Mouse (Mus musculus) CD4-positive, CD25-positive, alpha-beta regulatory T cell, adult 4 months (primary cell): ENCODE measurements around the gene Polr3h. TPM values are rescaled to one million over a fixed set of nuclear protein-coding genes. Genes with fewer than 3 reads are reported as not detected.
"Not testable (repeated sequence)": the region's sequence is repeated elsewhere in the genome, so short reads cannot be mapped to it uniquely, and the experiment has no call there.

ENCODE experiments used
- ATAC-seq: one replicate; pipeline ENCODE4 v1.8.0; 2017
- polyA plus RNA-seq, 2 experiments: library from polyadenylated mRNA; unstranded; fragments of 100-300 nt; shearing (Covaris generic); gene quantifications; one replicate each; pipeline ENCODE4 v1.2.1; 2017

Polr3h gene
- 10 to 100 TPM; 22.0 to 26.3 TPM for polyA plus RNA-seq

DNA sequence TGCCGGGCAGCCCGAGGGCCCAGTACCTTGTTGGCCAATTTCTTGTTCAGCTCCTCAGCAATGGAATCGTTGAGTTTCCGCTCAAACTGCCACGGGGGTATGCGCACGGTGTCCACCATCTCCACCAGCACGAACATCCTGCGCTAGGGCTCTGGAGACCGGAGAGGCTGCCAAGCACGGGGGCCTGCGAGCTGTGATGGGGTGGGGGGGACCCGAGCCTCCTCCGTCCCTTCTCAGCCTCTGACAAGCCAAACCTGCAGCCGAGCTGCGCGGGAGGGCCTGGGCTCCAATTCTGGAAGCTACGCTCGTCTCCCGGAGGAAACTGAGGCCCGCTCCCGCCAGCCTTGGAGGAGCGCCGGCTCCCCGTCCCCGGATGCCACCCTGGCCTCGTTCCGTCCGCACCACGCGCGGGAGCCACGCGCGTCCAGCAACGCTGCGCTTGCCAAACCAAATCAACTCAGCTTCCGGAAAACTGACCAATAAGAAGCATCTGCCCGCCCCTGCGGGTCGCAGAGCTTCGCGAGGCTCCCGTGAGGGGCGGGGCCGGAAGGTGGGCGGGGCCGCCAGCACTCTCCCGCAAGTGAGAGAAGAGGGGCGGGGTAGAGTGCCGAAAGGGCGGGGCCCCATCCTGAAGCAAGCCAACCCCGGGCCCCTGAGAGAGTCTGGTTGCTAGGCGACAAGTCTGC, at the start of gene Polr3h:
Polr3h (minus strand) TSS at position 481 of the 686 bp plus-strand sequence.
- ATAC-seq = peak; percentile 90

DNA sequence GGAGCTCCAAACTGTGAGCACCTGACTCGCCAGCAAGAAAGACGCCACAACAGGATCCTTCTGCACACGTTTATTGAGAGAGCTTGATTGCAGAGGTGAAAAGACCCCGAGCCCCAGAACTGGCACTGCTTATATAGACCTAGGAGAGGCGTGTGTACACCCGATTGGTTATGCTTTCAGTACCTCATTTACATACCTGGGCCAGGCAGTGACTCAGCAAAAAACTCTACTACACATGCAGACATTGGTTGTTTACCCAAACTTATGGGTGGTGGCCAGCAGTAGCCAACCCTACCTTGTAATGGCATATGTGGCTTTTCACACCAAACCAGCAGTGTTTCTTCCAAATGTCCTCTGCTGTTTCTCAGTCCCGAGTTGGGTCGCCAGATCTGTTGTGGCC, 49.1 kb upstream of the Polr3h start:
- not testable (repeated sequence) for ATAC-seq

DNA sequence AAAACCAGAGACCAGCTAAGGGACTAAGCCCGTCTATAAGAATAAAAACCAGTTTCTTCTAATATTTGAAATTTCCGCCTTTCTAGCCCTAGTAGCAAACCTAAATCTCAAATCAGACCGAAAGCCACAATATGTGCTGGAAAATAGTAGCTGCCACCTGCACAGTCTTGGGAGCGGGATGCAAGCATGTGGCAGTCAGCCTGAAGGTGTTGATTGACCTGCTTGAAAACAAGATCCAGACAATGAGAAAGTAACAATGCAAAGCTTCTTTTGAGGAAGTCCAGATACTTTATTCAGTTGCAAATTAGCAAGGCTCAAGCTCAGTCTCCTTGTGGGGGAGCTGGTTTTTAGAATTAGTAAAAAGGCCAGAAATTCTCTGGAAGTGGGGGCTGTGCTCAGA, 44.5 kb upstream of the Polr3h start:
- not testable (repeated sequence) for ATAC-seq

DNA sequence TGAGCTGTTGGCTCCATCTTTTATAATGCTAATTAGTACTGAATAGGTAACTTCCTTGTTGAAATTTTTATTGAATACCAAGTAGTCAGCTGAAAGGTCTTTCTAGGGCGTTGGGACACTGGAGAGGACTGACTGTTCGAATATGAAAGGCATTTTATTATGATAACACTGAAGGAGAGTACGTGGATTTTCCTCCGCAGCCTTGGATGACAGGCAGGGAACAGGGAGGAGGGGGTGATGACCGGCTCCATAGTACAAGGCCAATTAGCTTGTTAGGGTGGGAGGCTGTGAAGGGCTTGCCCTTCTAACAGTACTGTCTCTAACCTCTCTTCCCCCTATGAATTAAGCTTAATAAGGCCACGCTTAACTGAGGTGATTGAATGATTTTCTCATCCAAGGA, 43.6 kb upstream of the Polr3h start:
- not testable (repeated sequence) for ATAC-seq

DNA sequence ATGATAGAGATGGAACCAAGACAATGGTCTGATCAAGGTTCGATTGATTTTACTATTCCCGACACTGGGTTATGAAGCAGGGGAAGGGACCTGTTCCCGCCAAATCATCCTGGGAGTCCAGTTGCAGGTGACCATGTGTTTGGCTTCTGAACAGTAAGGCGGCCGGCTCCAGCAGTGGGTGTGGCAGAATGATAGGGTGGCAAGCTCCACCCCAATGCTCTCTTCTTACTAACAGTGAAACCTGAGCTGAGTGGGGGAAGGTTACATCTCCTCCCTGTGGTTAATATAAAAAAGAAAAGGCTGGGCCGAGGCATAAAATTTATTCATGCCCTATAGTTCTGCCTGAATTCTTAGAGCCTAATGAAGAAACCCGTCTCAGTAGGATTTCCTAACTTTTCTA, 43.1 kb upstream of the Polr3h start:
- no peak for ATAC-seq

DNA sequence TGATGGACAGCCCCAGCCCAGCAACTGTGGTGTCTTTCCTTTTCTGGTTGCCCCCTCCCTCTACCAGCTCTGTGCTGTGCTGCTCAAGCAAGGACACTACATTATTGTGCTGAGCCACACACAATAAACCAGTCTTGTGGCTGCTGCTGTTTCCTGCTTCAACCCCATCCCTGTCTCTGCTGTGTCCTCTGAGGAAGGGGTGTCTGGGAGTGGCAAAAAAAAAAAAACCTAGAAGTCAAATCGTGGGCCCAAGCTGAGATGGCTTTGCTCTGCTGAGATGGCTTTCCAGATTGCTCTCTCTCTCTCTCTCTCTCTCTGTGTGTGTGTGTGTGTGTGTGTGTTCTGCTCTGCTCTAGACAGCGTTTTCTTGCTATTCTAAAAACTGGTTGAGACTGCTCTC, 42.4 kb upstream of the Polr3h start:
- no peak for ATAC-seq

DNA sequence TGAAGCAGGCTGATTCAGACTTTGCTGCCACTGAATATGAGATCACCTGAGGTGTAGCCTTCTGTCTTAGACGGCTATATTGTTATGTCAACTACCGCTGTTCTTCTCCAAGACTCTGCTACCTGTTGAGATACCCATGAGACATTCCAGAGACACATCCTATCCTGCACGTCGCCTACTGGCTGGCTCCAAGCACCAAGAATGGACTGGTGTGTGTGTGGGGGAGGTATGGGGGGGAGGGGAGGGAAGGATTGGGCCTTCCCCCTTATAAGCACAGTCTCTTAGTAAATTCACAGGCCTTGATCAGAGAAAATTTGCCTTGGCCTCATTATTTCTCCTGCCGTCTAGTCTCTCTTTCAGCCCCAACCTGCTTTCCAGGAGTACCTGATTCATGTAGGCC, 41.8 kb upstream of the Polr3h start:
- ATAC-seq = no peak

DNA sequence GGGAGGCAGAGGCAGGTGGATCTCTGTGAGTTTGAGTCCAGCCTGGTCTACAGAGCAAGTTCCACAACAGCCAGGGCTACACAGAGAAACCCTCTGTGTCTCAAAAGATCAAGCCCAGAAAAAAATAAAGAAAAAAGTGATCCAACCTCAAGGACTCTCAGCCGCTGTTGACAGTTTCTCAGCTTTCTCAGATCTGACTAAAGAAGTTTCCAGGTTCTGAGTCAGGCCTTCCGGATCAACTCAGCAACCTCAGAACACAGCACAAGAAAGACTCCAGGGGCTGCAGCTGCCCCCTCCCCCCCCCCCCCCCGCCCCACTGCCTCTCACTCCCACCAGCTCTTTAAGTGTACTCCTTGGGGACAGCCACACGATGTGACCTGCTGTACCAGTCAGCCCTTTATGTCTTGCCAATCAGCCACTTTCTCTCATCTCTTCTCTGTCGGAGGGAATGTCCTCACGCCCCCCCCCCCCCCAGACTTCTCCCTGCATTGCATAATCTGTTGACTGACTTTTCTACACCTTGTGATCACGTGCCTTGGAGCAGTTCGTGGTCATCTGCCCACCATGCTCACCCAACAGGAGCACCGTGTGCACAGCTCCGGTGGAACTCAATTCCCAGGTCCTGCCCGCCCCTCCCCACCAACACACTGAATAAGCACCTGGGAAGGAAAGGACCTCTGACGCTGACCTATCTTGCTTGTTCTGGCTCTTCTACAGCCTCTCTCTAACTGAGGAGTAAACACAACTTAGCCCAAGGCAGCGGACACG, 40.2 kb upstream of the Polr3h start:
- ATAC-seq = no peak

DNA sequence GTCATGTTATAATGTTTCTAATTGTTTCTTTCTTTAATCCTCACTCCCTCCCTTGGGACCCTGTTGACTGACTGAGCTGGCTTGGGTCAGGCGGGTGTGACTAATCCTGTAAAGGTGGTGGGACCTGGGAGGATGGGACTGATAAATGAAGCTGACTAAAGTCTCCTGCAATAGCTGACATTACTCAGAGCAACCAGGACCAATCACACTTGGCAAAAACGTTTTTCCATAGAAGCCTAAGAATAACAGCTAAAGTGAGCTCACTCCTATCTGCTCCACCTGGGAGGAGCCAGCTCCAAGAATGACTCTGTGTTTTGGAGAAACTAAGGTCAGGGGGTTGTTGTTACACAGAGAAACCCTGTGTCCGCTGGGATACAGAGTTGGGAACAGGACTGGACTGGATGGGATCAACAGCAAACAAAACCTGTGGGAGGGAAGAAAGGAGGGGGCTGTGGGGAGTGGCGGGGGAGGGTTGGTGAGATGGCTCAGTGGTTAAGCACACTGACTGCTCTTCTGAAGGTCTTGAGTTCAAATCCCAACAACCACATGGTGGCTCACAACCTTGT, 39.0 kb upstream of the Polr3h start:
- no peak for ATAC-seq

DNA sequence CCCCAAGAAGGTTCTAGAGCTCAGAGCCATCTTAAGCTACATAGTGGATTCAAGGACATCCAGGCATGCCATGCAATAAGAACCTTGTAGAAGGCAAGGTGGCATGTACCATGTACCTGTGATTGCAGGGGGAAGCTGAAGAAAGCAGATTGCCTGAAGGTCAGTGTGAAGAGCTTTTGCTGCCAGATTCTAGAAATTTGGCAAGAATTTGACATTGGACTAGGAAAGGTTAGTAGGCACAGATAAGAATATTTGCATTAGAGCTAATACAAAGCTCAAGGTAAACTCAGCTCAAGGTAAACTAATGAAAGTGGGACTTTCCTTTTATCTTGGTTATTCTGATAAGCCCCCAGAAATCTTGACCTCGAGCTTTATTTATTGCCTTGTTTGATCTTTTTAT, 38.2 kb upstream of the Polr3h start:
- no peak for ATAC-seq

DNA sequence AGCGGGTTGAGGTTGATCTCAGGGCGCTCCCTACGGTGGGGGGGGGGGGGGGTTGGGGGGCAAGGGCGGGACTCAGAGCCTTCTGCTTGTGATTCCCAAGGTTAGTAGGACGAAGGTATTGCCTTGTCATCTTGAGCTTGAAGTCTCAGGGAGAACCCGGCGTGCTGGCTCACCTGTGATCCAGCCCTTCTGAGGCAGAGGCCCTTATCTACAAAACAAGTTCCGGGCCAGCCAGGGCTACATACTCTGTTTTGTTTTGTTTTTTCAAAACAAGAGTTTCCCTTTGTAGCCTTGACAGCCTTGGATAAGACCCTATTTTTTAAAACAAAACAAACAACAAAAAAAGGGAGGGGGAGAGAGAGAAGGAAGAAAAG, 35.0 kb upstream of the Polr3h start:
- ATAC-seq = no peak

DNA sequence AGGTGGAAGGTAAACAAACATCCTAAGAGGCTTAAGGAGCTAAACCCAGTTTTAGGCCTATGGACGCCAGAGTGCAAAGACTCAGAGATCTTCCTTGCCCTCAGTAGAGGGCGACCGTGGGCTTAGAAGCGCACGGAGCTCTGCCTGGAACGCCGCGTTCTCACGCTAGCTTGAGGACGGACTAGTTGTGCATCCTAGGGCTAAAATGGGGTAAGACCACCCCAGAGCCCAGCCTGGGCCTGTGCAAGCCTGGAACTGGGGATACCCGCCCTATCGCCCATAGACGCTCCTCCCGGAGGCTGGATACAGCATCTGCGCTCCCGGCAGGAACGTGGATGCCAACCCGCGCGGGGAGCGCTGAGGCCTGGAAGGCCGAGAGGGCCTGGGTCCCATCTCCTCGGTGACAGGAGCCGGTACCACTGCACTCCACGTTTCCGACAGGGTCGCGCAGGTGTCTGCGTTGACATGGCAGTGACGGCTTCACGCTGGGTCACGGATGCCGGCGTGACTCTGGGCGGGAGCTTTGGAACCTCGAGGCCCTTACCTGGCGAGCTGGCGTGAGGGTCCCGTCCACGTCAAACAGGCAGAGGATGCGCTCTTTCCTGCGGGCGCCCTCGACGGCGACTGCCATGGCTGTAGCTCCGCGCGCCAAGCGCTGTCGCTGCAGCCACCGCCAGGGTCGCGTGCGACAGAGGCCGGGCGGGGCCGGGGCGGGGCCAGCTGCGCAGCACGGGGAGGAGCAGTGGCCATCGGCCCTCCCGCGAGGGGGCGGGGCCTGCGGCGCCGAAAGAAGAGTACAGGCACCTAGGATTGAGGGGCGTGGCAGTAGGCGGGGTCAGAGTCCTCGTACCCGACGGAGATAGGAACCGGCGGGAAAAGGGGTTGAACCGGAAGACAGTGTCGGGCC, 34.4 kb upstream of the Polr3h start, which contains the start of gene Pmm1:
Pmm1 (minus strand) TSS at position 760 of the 907 bp plus-strand sequence.
- ATAC-seq = peak; percentile 95

DNA sequence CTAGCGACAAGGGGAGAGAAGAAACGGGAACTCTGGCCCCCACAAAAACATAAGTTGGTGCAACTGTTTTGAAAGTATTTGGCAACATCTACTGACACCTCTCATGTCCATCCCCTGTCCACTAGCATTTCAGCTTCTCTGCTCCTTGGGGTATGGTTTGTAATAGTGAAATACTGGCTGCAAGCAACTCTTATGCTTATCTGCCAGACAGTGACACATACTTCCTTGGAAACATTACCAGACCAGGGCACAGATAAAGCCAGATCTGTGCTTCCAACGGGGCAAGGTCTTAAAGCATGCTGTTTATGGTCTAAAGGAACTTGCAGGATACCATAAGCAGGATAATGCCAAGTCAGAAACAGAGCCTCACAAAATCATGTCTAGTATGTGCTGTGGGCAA, 32.9 kb upstream of the Polr3h start:
- ATAC-seq = no peak

DNA sequence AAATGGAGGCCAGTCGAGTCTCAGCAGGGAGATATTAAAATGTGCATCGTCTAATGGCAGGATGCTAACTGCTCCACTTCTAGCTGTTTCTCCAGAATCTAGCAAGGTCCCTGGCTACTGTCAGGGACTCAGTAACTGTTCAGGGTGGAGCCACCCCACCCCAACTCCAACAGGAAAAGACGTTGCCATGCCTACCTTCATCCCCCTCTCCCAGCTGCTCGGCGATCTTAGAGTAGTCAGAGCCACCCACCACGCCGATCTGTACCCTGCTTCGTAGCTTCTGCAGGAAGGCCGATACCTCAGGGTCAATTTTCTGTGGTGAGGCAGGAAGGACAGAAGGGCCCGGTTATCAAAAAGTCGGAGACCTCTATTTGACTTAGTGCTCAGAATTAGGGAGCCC, 31.6 kb upstream of the Polr3h start:
- no peak for ATAC-seq

DNA sequence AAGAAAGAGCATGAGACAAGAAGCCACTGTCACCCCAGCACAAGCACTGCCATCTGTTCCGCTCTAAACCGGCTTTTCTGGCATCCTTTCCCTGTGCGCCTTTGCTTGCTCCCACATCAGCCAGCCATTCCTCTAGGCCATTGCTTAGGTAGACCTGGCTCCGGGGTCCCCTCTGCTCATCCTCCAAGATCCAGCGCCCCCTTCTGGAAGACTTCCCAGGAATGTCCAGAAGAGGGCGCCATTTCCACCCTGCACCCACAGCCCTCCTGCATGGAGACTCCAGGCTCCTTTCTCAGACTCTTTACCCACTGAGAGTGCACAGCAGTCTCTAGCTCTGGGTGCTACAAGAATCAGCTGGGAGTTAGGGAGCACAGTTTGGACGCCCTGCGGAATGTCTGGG, 30.4 kb upstream of the Polr3h start:
- no peak for ATAC-seq

DNA sequence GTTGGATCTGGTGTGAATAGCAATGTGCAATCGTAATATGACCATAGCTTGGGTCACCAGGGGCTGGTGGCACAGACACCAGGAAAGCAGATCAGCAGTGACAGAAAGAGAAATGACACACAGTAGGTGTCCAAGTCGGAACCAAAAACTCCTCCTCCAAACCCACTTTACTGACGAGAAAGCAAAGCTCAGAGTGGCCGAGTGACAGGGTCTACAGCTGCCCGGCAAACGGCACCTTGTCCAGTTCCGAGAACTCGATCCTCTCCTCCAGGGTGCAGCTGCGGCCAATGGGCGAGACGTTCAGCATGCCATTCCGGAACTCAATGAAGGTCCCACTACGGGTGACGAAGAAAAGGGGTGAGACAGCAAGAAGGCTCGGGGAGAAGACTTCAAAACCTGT, 29.4 kb upstream of the Polr3h start:
- ATAC-seq = no peak

DNA sequence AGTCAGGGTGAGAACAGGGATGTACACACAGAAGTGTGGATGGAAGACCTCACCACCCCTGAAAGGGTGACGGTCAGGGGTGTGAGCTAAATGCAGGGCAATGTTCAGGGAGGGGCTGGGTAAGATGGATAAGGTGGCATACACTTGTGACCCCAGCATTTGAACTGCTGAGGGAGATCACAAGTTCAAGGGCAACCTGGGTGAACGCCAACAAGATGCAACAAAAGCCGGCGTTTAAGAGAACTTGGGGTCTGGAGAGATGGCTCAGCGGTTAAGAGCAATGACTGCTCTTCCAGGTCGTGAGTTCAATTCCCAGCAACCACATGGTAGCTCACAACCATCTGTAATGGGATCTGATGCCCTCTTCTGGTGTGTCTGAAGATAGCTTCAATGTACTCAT, 28.7 kb upstream of the Polr3h start:
- no peak for ATAC-seq

DNA sequence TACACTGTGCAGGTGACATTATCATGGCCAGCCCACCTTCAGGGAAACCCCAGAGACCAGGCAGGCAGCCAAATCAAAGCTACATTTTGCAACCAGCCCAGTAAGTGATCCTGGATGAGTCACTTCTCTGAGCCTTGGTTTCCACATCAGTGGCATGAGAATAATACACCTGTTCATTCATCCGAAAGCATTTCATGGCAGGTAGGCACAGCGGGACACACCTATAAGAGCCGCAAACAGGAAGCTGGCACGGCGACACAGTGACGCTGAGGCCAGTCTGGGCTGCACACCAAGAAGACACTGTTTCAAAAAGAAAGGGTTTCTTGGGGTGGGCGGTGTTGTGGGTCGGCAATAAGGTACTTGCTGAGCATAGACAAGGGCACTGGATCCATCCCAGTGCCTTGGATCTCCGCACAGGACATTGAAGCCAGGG, 28.1 kb upstream of the Polr3h start:
- ATAC-seq = no peak

DNA sequence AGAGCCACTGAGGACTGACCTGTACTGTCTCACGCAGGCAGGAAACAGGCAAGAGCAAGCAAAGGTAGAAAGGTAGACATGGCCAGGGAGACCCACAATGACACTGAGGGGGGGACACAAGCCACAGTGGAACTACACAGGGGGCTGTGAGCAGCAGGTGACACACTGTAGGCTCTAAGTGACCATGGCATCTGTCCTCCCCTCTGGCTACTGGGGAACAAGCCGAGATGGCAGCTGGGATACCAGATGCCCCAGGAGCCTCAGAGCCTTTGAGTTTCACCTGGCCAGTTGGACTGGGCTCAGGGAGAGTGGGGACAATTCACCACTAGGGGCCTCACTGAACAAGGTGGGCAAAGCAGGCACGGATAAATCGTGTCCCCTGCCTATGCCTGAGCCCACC, 26.3 kb upstream of the Polr3h start:
- ATAC-seq = no peak

DNA sequence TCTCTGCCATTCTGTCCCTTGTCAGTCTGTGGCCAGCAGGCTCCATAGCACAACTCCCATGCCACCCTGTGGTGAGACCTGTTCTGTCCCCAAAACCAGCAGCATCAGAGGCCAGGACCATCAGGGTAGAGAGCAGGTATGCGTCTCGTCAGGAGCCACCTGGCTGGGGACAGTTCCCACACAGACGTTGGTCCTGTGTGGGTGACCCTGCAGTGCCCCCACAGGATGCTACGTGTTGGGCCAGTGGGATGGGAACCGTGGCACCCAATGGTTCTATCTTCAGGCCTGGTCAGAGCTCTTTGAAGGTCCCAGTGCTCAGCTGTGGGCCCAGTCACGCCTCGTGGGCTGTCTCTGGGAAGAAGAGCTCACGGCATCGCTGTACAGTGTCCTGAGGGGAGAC, 25.1 kb upstream of the Polr3h start:
- no peak for ATAC-seq

DNA sequence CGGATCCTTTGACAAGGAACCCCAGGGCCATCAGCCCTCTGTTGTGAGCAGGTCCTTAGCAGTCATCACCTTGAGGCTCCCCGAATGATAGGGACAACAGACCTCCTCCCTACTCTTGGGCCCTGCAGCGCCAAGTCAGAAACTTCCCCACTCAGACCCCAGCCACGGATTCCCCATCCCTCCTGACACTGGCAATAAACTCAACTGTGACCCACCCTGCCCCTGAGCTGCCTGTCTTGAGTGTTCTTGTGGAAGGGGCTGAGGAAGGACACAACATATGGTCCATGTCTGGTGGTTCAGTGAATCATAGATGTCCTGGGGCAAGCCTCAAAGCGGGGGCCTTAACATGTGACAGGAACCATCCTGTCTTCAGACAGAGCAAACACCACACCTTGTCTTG, 24.7 kb upstream of the Polr3h start:
- ATAC-seq = no peak

DNA sequence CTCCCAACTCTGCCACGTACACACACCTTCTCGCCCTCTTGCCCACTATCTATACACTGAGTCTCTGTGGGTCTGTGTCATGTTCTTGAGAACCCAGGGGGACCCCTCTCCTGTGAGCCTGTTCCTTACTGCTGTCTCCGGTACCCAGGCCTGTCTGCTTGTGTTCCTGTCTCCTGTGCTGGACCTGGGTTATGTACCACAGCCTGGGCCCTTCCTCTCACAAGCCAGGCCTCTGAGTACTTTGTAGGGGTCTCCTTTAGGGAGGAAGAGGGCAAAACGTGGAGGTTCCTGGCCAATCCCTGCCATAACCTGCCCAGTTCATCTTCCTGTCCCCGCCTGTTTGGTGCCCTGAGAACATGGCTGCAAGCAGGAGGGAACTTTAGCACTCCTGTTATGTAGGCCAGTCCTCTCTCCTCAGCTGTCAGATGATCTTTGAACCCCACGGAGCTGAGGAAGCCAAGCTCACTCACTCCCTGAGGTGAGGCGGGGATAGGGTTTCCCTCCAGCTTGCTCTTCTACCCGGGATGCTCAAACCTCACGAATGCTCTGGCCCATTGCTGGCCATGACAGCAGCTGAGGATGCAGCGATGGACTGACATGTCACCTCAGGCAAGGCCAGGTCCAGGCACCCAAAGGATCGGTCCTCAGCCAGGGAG, 23.6 kb upstream of the Polr3h start:
- no peak for ATAC-seq
